Mouse (Mus musculus) kidney, adult 8-10 months (tissue): ENCODE measurements around the gene Aldh1l1.
A peak's percentile ranks its signal among the peaks of the same experiment; 100 is the strongest.

ENCODE experiments used
- DNase-seq, 2 experiments: peaks; one replicate each; pipeline ENCODE4 v3.0.0; 2022

Aldh1l1 gene

GRCm38 (mm10) chr6:90486176-90486921 lies at the start of gene Aldh1l1:
Gene Aldh1l1 (plus strand): TSS chr6:90486427.
- DNase-seq = no peak

- DNase-seq = no peak
Observed at GRCm38 (mm10) chr6:90437041-90437440, 49.2 kb upstream of the Aldh1l1 start.

- DNase-seq = no peak
Observed at GRCm38 (mm10) chr6:90446883-90447282, 39.3 kb upstream of the Aldh1l1 start.

- DNase-seq = peak; percentile 88 to 96
Observed at GRCm38 (mm10) chr6:90450179-90450578, 36.0 kb upstream of the Aldh1l1 start.

GRCm38 (mm10) chr6:90450697-90451096 lies 35.5 kb upstream of the Aldh1l1 start:
- peak; percentile 93 for DNase-seq

GRCm38 (mm10) chr6:90451512-90451911 lies 34.7 kb upstream of the Aldh1l1 start:
- no peak for DNase-seq

- no peak for DNase-seq
Observed at GRCm38 (mm10) chr6:90452603-90453002, 33.6 kb upstream of the Aldh1l1 start.

GRCm38 (mm10) chr6:90453751-90454150 lies 32.5 kb upstream of the Aldh1l1 start:
- DNase-seq = no peak

- no peak for DNase-seq
Observed at GRCm38 (mm10) chr6:90457421-90457820, 28.8 kb upstream of the Aldh1l1 start.

- no peak for DNase-seq
Observed at GRCm38 (mm10) chr6:90461181-90461580, 25.0 kb upstream of the Aldh1l1 start.

GRCm38 (mm10) chr6:90461771-90462170 lies 24.5 kb upstream of the Aldh1l1 start:
- DNase-seq = no peak

- peak; percentile 85 to 87 for DNase-seq
Observed at GRCm38 (mm10) chr6:90462181-90462706, 24.0 kb upstream of the Aldh1l1 start, which contains the start of gene Klf15. Gene Klf15 (plus strand): TSS chr6:90462576.

GRCm38 (mm10) chr6:90462841-90463227 lies 23.4 kb upstream of the Aldh1l1 start:
- no peak for DNase-seq

GRCm38 (mm10) chr6:90463228-90463862 lies 22.9 kb upstream of the Aldh1l1 start:
- DNase-seq = peak; percentile 98

- no peak for DNase-seq
Observed at GRCm38 (mm10) chr6:90463890-90464421, 22.3 kb upstream of the Aldh1l1 start.

- DNase-seq = no peak
Observed at GRCm38 (mm10) chr6:90465028-90465640, 21.1 kb upstream of the Aldh1l1 start.

- no peak for DNase-seq
Observed at GRCm38 (mm10) chr6:90466079-90466478, 20.1 kb upstream of the Aldh1l1 start.

- peak; percentile 66 to 76 for DNase-seq
Observed at GRCm38 (mm10) chr6:90466847-90467410, 19.3 kb upstream of the Aldh1l1 start.

- DNase-seq = no peak
Observed at GRCm38 (mm10) chr6:90468216-90468615, 18.0 kb upstream of the Aldh1l1 start.

- no peak for DNase-seq
Observed at GRCm38 (mm10) chr6:90469041-90469440, 17.2 kb upstream of the Aldh1l1 start.

- no peak for DNase-seq
Observed at GRCm38 (mm10) chr6:90470255-90470654, 16.0 kb upstream of the Aldh1l1 start.

- no peak for DNase-seq
Observed at GRCm38 (mm10) chr6:90470947-90471541, 15.2 kb upstream of the Aldh1l1 start.

GRCm38 (mm10) chr6:90472079-90472478 lies 14.1 kb upstream of the Aldh1l1 start:
- DNase-seq = no peak
